In genomic region chr2:158720715-158721370, GRCm38 (mm10) we compare ENCODE assay signal across 21 mouse cellular contexts. TPM values are rescaled to one million over a fixed set of nuclear protein-coding genes. Genes with fewer than 3 reads are reported as not detected.
A peak's percentile ranks its signal among the peaks of the same experiment; 100 is the strongest.
DNase-seq lines count a peak whose midpoint lies in the region; ATAC-seq and TF ChIP-seq lines count a peak whose summit lies in the region.
"Had no signal": no experiment of that assay in that cellular context is flagged by ENCODE, and none has a peak within 500 bp of the region (broad histone marks: within the 10 kb centered on the region; RNA-seq: fewer than 3 reads in every experiment).

No protein-coding gene starts in this region.

- no peaks in the 10 kb centered on the region for H3K4me1 ChIP-seq in kidney, embryonic 14.5 days (ENCODE audit: control insufficient read depth, insufficient read depth, low read length)
- peaks cover 25% of the 10 kb centered on the region for H3K4me1 ChIP-seq in hindbrain, embryonic 13.5 days (replicated peaks)
- H3K4me1 ChIP-seq: embryonic facial prominence, embryonic 15.5 days had no signal

- H3K9ac ChIP-seq in kidney, embryonic 14.5 days (ENCODE audit: low read depth, low read length), result no peak overlapping the region
- no peak overlapping the region for H3K9ac ChIP-seq in hindbrain, embryonic 13.5 days
- H3K9ac ChIP-seq: embryonic facial prominence, embryonic 15.5 days; hindbrain, embryonic 15.5 days had no signal

- TF ChIP-seq CTCF in C2C12 (IDR thresholded peaks at IDR 0.05; ENCODE audit: control insufficient read depth, insufficient read depth, insufficient read length), result no peak

- no peaks in the 10 kb centered on the region for H3K79me2 ChIP-seq in C2C12 (ENCODE audit: control insufficient read depth, insufficient read depth)

- no peak overlapping the region for H3K27ac ChIP-seq in kidney, embryonic 14.5 days (ENCODE audit: low read depth, low read length)
- no peak overlapping the region for H3K27ac ChIP-seq in hindbrain, embryonic 13.5 days
- H3K27ac ChIP-seq: embryonic facial prominence, embryonic 15.5 days; forebrain, embryonic 10.5 days; heart, embryonic 10.5 days; hindbrain, embryonic 15.5 days had no signal

- H3K79me3 ChIP-seq in C2C12 (ENCODE audit: low read depth), result no peaks in the 10 kb centered on the region

- H3K4me2 ChIP-seq in kidney, embryonic 14.5 days (replicated peaks; ENCODE audit: low read depth, low read length), result no peak overlapping the region
- H3K4me2 ChIP-seq in hindbrain, embryonic 13.5 days, result no peak overlapping the region
- H3K4me2 ChIP-seq: embryonic facial prominence, embryonic 15.5 days; hindbrain, embryonic 15.5 days had no signal

- peak; percentile 60 for DNase-seq in CD4-positive, CD25-positive, alpha-beta regulatory T cell, adult 2 months (ENCODE audit: low read depth, low spot score)
- DNase-seq in kidney, adult 9 months, result peak; percentile 98
- peak; percentile 86 to 95 for DNase-seq in kidney, postnatal 36 days
- DNase-seq: adrenal gland, postnatal 25 days; cerebellum, adult 9-10 months; embryo, embryonic 11 days; gastrocnemius, postnatal 14 days; heart, postnatal 10 days; layer of hippocampus, postnatal 36 days; left cerebral cortex, postnatal 4 days; thymus, postnatal 14 days had no signal

- H3K9me3 ChIP-seq in kidney, embryonic 14.5 days (ENCODE audit: control insufficient read depth, low read length), result no peaks in the 10 kb centered on the region
- H3K9me3 ChIP-seq in hindbrain, embryonic 13.5 days, result no peaks in the 10 kb centered on the region
- H3K9me3 ChIP-seq: embryonic facial prominence, embryonic 15.5 days; forebrain, embryonic 10.5 days; heart, embryonic 10.5 days; hindbrain, embryonic 15.5 days had no signal

- no peak for ATAC-seq in CD4-positive, CD25-positive, alpha-beta regulatory T cell, adult 4 months
- no peak for ATAC-seq in kidney, embryonic 14.5 days (ENCODE audit: low FRiP score, low TSS enrichment)
- ATAC-seq in monocyte, adult 5-6 weeks (replicated peaks; ENCODE audit: insufficient number of reproducible peaks, low FRiP score, low TSS enrichment, poor library complexity, severe bottlenecking), result no peak
- no peak for ATAC-seq in hindbrain, embryonic 13.5 days (ENCODE audit: low FRiP score)
- ATAC-seq: intestine, postnatal 0 days had no signal

- no peaks in the 10 kb centered on the region for H3K36me3 ChIP-seq in kidney, embryonic 14.5 days (ENCODE audit: control insufficient read depth, insufficient read depth, low read length)
- H3K36me3 ChIP-seq in C2C12 (ENCODE audit: control insufficient read depth, insufficient read depth), result no peaks in the 10 kb centered on the region
- no peaks in the 10 kb centered on the region for H3K36me3 ChIP-seq in hindbrain, embryonic 13.5 days
- H3K36me3 ChIP-seq: embryonic facial prominence, embryonic 15.5 days; forebrain, embryonic 10.5 days; heart, embryonic 10.5 days; hindbrain, embryonic 15.5 days had no signal

- H3K27me3 ChIP-seq in kidney, embryonic 14.5 days (ENCODE audit: control insufficient read depth, insufficient read depth, low read length), result no peaks in the 10 kb centered on the region
- peaks cover 20% of the 10 kb centered on the region for H3K27me3 ChIP-seq in C2C12 (ENCODE audit: control insufficient read depth, insufficient read depth, insufficient read length)
- H3K27me3 ChIP-seq in hindbrain, embryonic 13.5 days, result no peaks in the 10 kb centered on the region
- H3K27me3 ChIP-seq: embryonic facial prominence, embryonic 15.5 days; hindbrain, embryonic 15.5 days had no signal

- H3ac ChIP-seq in C2C12 (ENCODE audit: control insufficient read depth, insufficient read length, low read depth), result no peak overlapping the region

- H3K4me3 ChIP-seq in kidney, embryonic 14.5 days (ENCODE audit: low read length), result no peak overlapping the region
- H3K4me3 ChIP-seq in C2C12 (ENCODE audit: insufficient read depth, poor library complexity, severe bottlenecking), result no peak overlapping the region
- no peak overlapping the region for H3K4me3 ChIP-seq in hindbrain, embryonic 13.5 days
- H3K4me3 ChIP-seq: embryonic facial prominence, embryonic 15.5 days; forebrain, embryonic 10.5 days; heart, embryonic 10.5 days; hindbrain, embryonic 15.5 days had no signal

- 71% methylated on average over 16 of the region's 16 CpGs for WGBS in kidney, embryonic 14.5 days
- WGBS in hindbrain, embryonic 13.5 days, result 68% methylated on average over 16 of the region's 16 CpGs

TF ChIP-seq in C2C12, 6 proteins besides CTCF, POLR2A, EP300 and RAD21:
- no peak for TF ChIP-seq FOSL1 (IDR thresholded peaks at IDR 0.05; ENCODE audit: insufficient read depth, low read length, poor library complexity, severe bottlenecking)
- TF ChIP-seq USF1 (IDR thresholded peaks at IDR 0.05; ENCODE audit: low read depth), result peak; percentile 30

RNA-seq across cellular contexts. Expression of gene Fam83d, which starts 47.0 kb away (rescaled TPM):
- polyA plus RNA-seq in CD4-positive, CD25-positive, alpha-beta regulatory T cell, adult 4 months (2017; shearing (Covaris generic)), result under 1 TPM; 0.32 to 0.53 TPM
- 49.2 and 57.6 TPM in 2 replicates for polyA plus RNA-seq in kidney, embryonic 14.5 days (2014; fragmentation: Nextera tagmentation; extraction: Ambion mirVana)
- 33.3 TPM for polyA plus RNA-seq in C2C12 (2012; fragmentation: generic; extraction: Trizol)
- 1.9 to 2.2 TPM in 2 of 3 replicates, not detected in the other for total RNA-seq in monocyte, adult 5-6 weeks (2017)
- 9.7 and 11.0 TPM in 2 replicates for polyA plus RNA-seq in hindbrain, embryonic 13.5 days (2015; fragmentation: Nextera tagmentation; extraction: Ambion mirVana)

RNA-seq across cellular contexts. Expression of gene Ppp1r16b, which starts 55.6 kb away (rescaled TPM):
- 100 to 1,000 TPM; 121 to 150 TPM for polyA plus RNA-seq in CD4-positive, CD25-positive, alpha-beta regulatory T cell, adult 4 months (2017; shearing (Covaris generic))
- 16.6 and 17.3 TPM in 2 replicates for polyA plus RNA-seq in kidney, embryonic 14.5 days (2014; fragmentation: Nextera tagmentation; extraction: Ambion mirVana)
- polyA plus RNA-seq in C2C12 (2012; fragmentation: generic; extraction: Trizol), result 0.04 TPM
- 16.0 to 28.4 TPM (median 16.3 TPM) in 3 replicates for total RNA-seq in monocyte, adult 5-6 weeks (2017)
- polyA plus RNA-seq in hindbrain, embryonic 13.5 days (2015; fragmentation: Nextera tagmentation; extraction: Ambion mirVana), result 8.0 and 8.5 TPM in 2 replicates
